Comparison of ENCODE assay signal across 19 mouse cellular contexts in genomic region chr5:100509247-100509646, GRCm38 (mm10). TPM values are rescaled to one million over a fixed set of nuclear protein-coding genes. Genes with fewer than 3 reads are reported as not detected.
DNase-seq lines count a peak whose midpoint lies in the region; ATAC-seq and TF ChIP-seq lines count a peak whose summit lies in the region.
"Had no signal": no experiment of that assay in that cellular context is flagged by ENCODE, and none has a peak within 500 bp of the region (broad histone marks: within the 10 kb centered on the region; RNA-seq: fewer than 3 reads in every experiment).

No protein-coding gene starts in this region.

- no peaks in the 10 kb centered on the region for H3K27me3 ChIP-seq in heart, adult 2 months (ENCODE audit: control insufficient read depth, insufficient read depth, low read length)
- peaks cover 2% of the 10 kb centered on the region for H3K27me3 ChIP-seq in megakaryocyte, embryonic 14.5 days (replicated peaks)
- H3K27me3 ChIP-seq in midbrain, embryonic 14.5 days (ENCODE audit: control insufficient read depth, insufficient read depth, low read length), result no peaks in the 10 kb centered on the region
- H3K27me3 ChIP-seq: heart, embryonic 15.5 days had no signal

- H3K4me1 ChIP-seq in heart, adult 2 months (ENCODE audit: control insufficient read depth, insufficient read depth, low read length), result no peaks in the 10 kb centered on the region
- no peaks in the 10 kb centered on the region for H3K4me1 ChIP-seq in brown adipose tissue, adult 24 weeks (ENCODE audit: control insufficient read depth, insufficient read depth, insufficient read length, low read length)
- peaks cover 48% of the 10 kb centered on the region for H3K4me1 ChIP-seq in megakaryocyte, embryonic 14.5 days
- H3K4me1 ChIP-seq in midbrain, embryonic 14.5 days (ENCODE audit: control insufficient read depth, insufficient read depth, low read length), result no peaks in the 10 kb centered on the region
- H3K4me1 ChIP-seq: heart, embryonic 15.5 days had no signal

- intact Hi-C loops in heart, adult 2 months (cut with DNase I), result no loop called here
- intact Hi-C loops in gastrocnemius, postnatal 14 days (cut with DNase I; ENCODE audit: low total_unique reads), result no loop called here

- no peak for ATAC-seq in midbrain, embryonic 14.5 days (ENCODE audit: low FRiP score, low TSS enrichment)
- ATAC-seq: forebrain, postnatal 0 days; hindbrain, postnatal 0 days had no signal

- TF ChIP-seq CTCF in heart, adult 2 months (IDR thresholded peaks at IDR 0.05), result no peak

- no peaks in the 10 kb centered on the region for H3K36me3 ChIP-seq in heart, adult 2 months (ENCODE audit: control insufficient read depth, insufficient read depth, low read length)
- no peaks in the 10 kb centered on the region for H3K36me3 ChIP-seq in megakaryocyte, embryonic 14.5 days (replicated peaks; ENCODE audit: low read length)
- no peaks in the 10 kb centered on the region for H3K36me3 ChIP-seq in midbrain, embryonic 14.5 days (ENCODE audit: control insufficient read depth, insufficient read depth, low read length)
- H3K36me3 ChIP-seq: heart, embryonic 15.5 days; liver, embryonic 13.5 days had no signal

- H3K9me3 ChIP-seq in megakaryocyte, embryonic 14.5 days, result no peaks in the 10 kb centered on the region
- H3K9me3 ChIP-seq in midbrain, embryonic 14.5 days (ENCODE audit: control insufficient read depth, low read length), result no peaks in the 10 kb centered on the region
- H3K9me3 ChIP-seq: heart, embryonic 15.5 days; liver, embryonic 13.5 days had no signal

- DNase-seq in heart, adult 11 months, result peak; percentile 81
- DNase-seq in heart, adult 2 months, result no peak
- DNase-seq in 416B (ENCODE audit: low read depth), result peak; percentile 72
- no peak for DNase-seq in left cerebral cortex, adult 9 months (ENCODE audit: low spot score in 2 of 2)
- no peak for DNase-seq in gastrocnemius, postnatal 14 days
- DNase-seq in midbrain, embryonic 14.5 days, result no peak
- DNase-seq: cerebellum, adult 11-12 months; embryo, embryonic 11 days; forebrain, postnatal 0 days; kidney, postnatal 14 days; layer of hippocampus, adult 9-11 months; liver, embryonic 13.5 days; right cerebral cortex, postnatal 25 days; thymus, postnatal 36 days had no signal

- no peak overlapping the region for H3K4me3 ChIP-seq in heart, adult 2 months
- H3K4me3 ChIP-seq in brown adipose tissue, adult 24 weeks (ENCODE audit: insufficient read depth, low read depth, low read length), result no peak overlapping the region
- H3K4me3 ChIP-seq in megakaryocyte, embryonic 14.5 days (replicated peaks), result peak overlapping the region; percentile 80
- H3K4me3 ChIP-seq in midbrain, embryonic 14.5 days (replicated peaks; ENCODE audit: low read depth, low read length), result no peak overlapping the region
- H3K4me3 ChIP-seq: heart, embryonic 15.5 days; liver, embryonic 13.5 days; myocyte had no signal

- no peak overlapping the region for H3K9ac ChIP-seq in heart, adult 2 months (ENCODE audit: low read depth, low read length)
- no peak overlapping the region for H3K9ac ChIP-seq in midbrain, embryonic 14.5 days (replicated peaks; ENCODE audit: low read length)
- H3K9ac ChIP-seq: forebrain, postnatal 0 days; heart, embryonic 15.5 days; liver, embryonic 13.5 days had no signal

- no peak for TF ChIP-seq POLR2A in heart, adult 2 months (IDR thresholded peaks at IDR 0.05; ENCODE audit: insufficient read depth, low read depth, low read length)

- no peaks in the 10 kb centered on the region for H3K79me2 ChIP-seq in heart, adult 2 months (replicated peaks; ENCODE audit: control insufficient read depth, insufficient read depth, low read length)

- no peak overlapping the region for H3K4me2 ChIP-seq in midbrain, embryonic 14.5 days (ENCODE audit: low read length)
- H3K4me2 ChIP-seq: heart, embryonic 15.5 days; liver, embryonic 13.5 days had no signal

- WGBS in heart, adult 2 months, result 36% methylated on average over 11 of the region's 11 CpGs
- WGBS in midbrain, embryonic 14.5 days, result 84% methylated on average over 11 of the region's 11 CpGs

- TF ChIP-seq EP300 in heart, adult 2 months (IDR thresholded peaks at IDR 0.05; ENCODE audit: insufficient read depth, low read depth, low read length), result no peak

- no peak overlapping the region for H3K27ac ChIP-seq in heart, adult 2 months
- H3K27ac ChIP-seq in brown adipose tissue, adult 24 weeks (replicated peaks; ENCODE audit: low read depth, low read length), result 0 out of 2 replicates have a peak overlapping the region, but pooled peaks have one; percentile 6
- no peak overlapping the region for H3K27ac ChIP-seq in midbrain, embryonic 14.5 days (replicated peaks; ENCODE audit: low read depth, low read length)
- H3K27ac ChIP-seq: heart, embryonic 15.5 days; hindbrain, postnatal 0 days; liver, embryonic 13.5 days had no signal

RNA-seq across cellular contexts. Expression of gene Lin54, which starts 8.8 kb away (rescaled TPM):
- total RNA-seq in heart, adult 2 months (2021), result 1 to 10 TPM; 7.2 to 8.3 TPM
- 3.1 and 3.4 TPM in 2 replicates for polyA plus RNA-seq in heart, adult 2 months (2012; rRNA removed)
- 3.7 and 5.3 TPM in 2 replicates for polyA plus RNA-seq in brown adipose tissue, adult 24 weeks (2012; ENCODE audit: insufficient read depth, insufficient read length, missing spikeins)
- polyA plus RNA-seq in megakaryocyte, embryonic 14.5 days (2012; ENCODE audit: insufficient read depth, low replicate concordance), result 0.39 TPM in 1 of 2 replicates, not detected in the other
- 1 to 10 TPM; 5.8 to 6.4 TPM for total RNA-seq in gastrocnemius, postnatal 14 days (2021)
- 8.4 and 11.5 TPM in 2 replicates for polyA plus RNA-seq in midbrain, embryonic 14.5 days (2014; fragmentation: Nextera tagmentation; extraction: Ambion mirVana)

RNA-seq across cellular contexts. Expression of gene Cops4, which starts 8.9 kb away (rescaled TPM):
- total RNA-seq in heart, adult 2 months (2021), result 10 to 100 TPM; 84.8 to 86.2 TPM
- polyA plus RNA-seq in heart, adult 2 months (2012; rRNA removed), result 37.9 and 57.3 TPM in 2 replicates
- polyA plus RNA-seq in brown adipose tissue, adult 24 weeks (2012; ENCODE audit: insufficient read depth, insufficient read length, missing spikeins), result 50.0 and 61.2 TPM in 2 replicates
- 2.9 and 14.4 TPM in 2 replicates for polyA plus RNA-seq in megakaryocyte, embryonic 14.5 days (2012; ENCODE audit: insufficient read depth, low replicate concordance)
- total RNA-seq in gastrocnemius, postnatal 14 days (2021), result 10 to 100 TPM; 88.8 TPM
- polyA plus RNA-seq in midbrain, embryonic 14.5 days (2014; fragmentation: Nextera tagmentation; extraction: Ambion mirVana), result 175 and 210 TPM in 2 replicates

Comparison
In these comparisons a context has a peak if more than half of its experiments do, and no peak if none do; other contexts are left out.
1. DNase-seq: peak in heart, adult 11 months (single experiment) and 416B (single experiment); none in heart, adult 2 months (0 of 2), left cerebral cortex, adult 9 months (0 of 2), gastrocnemius, postnatal 14 days (single experiment) and midbrain, embryonic 14.5 days (single experiment).